Mouse (Mus musculus): ENCODE data around the gene Ccl5. TPM values are rescaled to one million over a fixed set of nuclear protein-coding genes. Genes with fewer than 3 reads are reported as not detected.
"Not testable (repeated sequence)": the region's sequence is repeated elsewhere in the genome, so short reads cannot be mapped to it uniquely, and the experiment has no call there.

Gene Ccl5
- polyA plus RNA-seq, 1 experiment from 2014 or later: not detected

GRCm38 (mm10) chr11:83551037-83551436 lies 20.7 kb upstream of the Ccl5 start:
- not testable (repeated sequence) for H3K9ac ChIP-seq (replicated peaks; ENCODE audit: low read depth, low read length); H3K36me3 ChIP-seq (ENCODE audit: control insufficient read depth, insufficient read depth, low read length); H3K9me3 ChIP-seq (ENCODE audit: control insufficient read depth, low read length); H3K4me2 ChIP-seq (ENCODE audit: low read depth, low read length); H3K4me3 ChIP-seq (ENCODE audit: low read depth, low read length); H3K27ac ChIP-seq (ENCODE audit: low read depth, low read length); H3K4me1 ChIP-seq (ENCODE audit: control insufficient read depth, insufficient read depth, low read length); H3K27me3 ChIP-seq (ENCODE audit: control insufficient read depth, insufficient read depth, low read length); ATAC-seq (ENCODE audit: low read depth)
- 89% methylated on average over 7 of the region's 7 CpGs for WGBS

GRCm38 (mm10) chr11:83550186-83550632 lies 19.9 kb upstream of the Ccl5 start:
- H3K4me3 ChIP-seq (ENCODE audit: low read depth, low read length): no peak overlapping the region
- no peak for ATAC-seq (ENCODE audit: low read depth)
- no peak overlapping the region for H3K4me2 ChIP-seq (ENCODE audit: low read depth, low read length)
- H3K4me1 ChIP-seq (ENCODE audit: control insufficient read depth, insufficient read depth, low read length): no peaks in the 10 kb centered on the region
- 95% methylated on average over 5 of the region's 5 CpGs for WGBS
- no peak overlapping the region for H3K27ac ChIP-seq (ENCODE audit: low read depth, low read length)
- no peaks in the 10 kb centered on the region for H3K36me3 ChIP-seq (ENCODE audit: control insufficient read depth, insufficient read depth, low read length)
- H3K27me3 ChIP-seq (ENCODE audit: control insufficient read depth, insufficient read depth, low read length): no peaks in the 10 kb centered on the region
- no peaks in the 10 kb centered on the region for H3K9me3 ChIP-seq (ENCODE audit: control insufficient read depth, low read length)
- H3K9ac ChIP-seq (replicated peaks; ENCODE audit: low read depth, low read length): no peak overlapping the region

- WGBS: 78% methylated on average over 3 of the region's 3 CpGs
- no peaks in the 10 kb centered on the region for H3K36me3 ChIP-seq (ENCODE audit: control insufficient read depth, insufficient read depth, low read length)
- H3K9ac ChIP-seq (replicated peaks; ENCODE audit: low read depth, low read length): no peak overlapping the region
- H3K9me3 ChIP-seq (ENCODE audit: control insufficient read depth, low read length): no peaks in the 10 kb centered on the region
- no peak for ATAC-seq (ENCODE audit: low read depth)
- H3K27me3 ChIP-seq (ENCODE audit: control insufficient read depth, insufficient read depth, low read length): no peaks in the 10 kb centered on the region
- no peak overlapping the region for H3K4me2 ChIP-seq (ENCODE audit: low read depth, low read length)
- H3K27ac ChIP-seq (ENCODE audit: low read depth, low read length): no peak overlapping the region
- H3K4me3 ChIP-seq (ENCODE audit: low read depth, low read length): no peak overlapping the region
- no peaks in the 10 kb centered on the region for H3K4me1 ChIP-seq (ENCODE audit: control insufficient read depth, insufficient read depth, low read length)
These were observed 13.9 kb upstream of the Ccl5 start for GRCm38 (mm10) chr11:83544214-83544613.

GRCm38 (mm10) chr11:83541415-83541814 lies 11.1 kb upstream of the Ccl5 start:
- no peaks in the 10 kb centered on the region for H3K4me1 ChIP-seq (ENCODE audit: control insufficient read depth, insufficient read depth, low read length)
- no peak overlapping the region for H3K4me3 ChIP-seq (ENCODE audit: low read depth, low read length)
- no peaks in the 10 kb centered on the region for H3K27me3 ChIP-seq (ENCODE audit: control insufficient read depth, insufficient read depth, low read length)
- no peak overlapping the region for H3K4me2 ChIP-seq (ENCODE audit: low read depth, low read length)
- H3K9me3 ChIP-seq (ENCODE audit: control insufficient read depth, low read length): no peaks in the 10 kb centered on the region
- H3K36me3 ChIP-seq (ENCODE audit: control insufficient read depth, insufficient read depth, low read length): no peaks in the 10 kb centered on the region
- H3K27ac ChIP-seq (ENCODE audit: low read depth, low read length): no peak overlapping the region
- 87% methylated on average over 3 of the region's 3 CpGs for WGBS
- H3K9ac ChIP-seq (replicated peaks; ENCODE audit: low read depth, low read length): no peak overlapping the region
- ATAC-seq (ENCODE audit: low read depth): no peak

GRCm38 (mm10) chr11:83540931-83541330 lies 10.6 kb upstream of the Ccl5 start:
- Histone ChIP-seq H3K27me3 (ENCODE audit: control insufficient read depth, insufficient read depth, low read length) (no peaks in the 10 kb centered on the region), H3K27ac (ENCODE audit: low read depth, low read length) (no peak overlapping the region), H3K9me3 (ENCODE audit: control insufficient read depth, low read length) (no peaks in the 10 kb centered on the region), H3K4me1 (ENCODE audit: control insufficient read depth, insufficient read depth, low read length) (no peaks in the 10 kb centered on the region), H3K36me3 (ENCODE audit: control insufficient read depth, insufficient read depth, low read length) (no peaks in the 10 kb centered on the region), H3K9ac (replicated peaks; ENCODE audit: low read depth, low read length) (no peak overlapping the region), H3K4me3 (ENCODE audit: low read depth, low read length) (no peak overlapping the region), H3K4me2 (ENCODE audit: low read depth, low read length) (no peak overlapping the region)
- 100% methylated on average over 2 of the region's 2 CpGs for WGBS
- no peak for ATAC-seq (ENCODE audit: low read depth)

- no peak overlapping the region for H3K4me3 ChIP-seq (ENCODE audit: low read depth, low read length)
- WGBS: 76% methylated on average over 3 of the region's 3 CpGs
- no peaks in the 10 kb centered on the region for H3K9me3 ChIP-seq (ENCODE audit: control insufficient read depth, low read length)
- no peaks in the 10 kb centered on the region for H3K27me3 ChIP-seq (ENCODE audit: control insufficient read depth, insufficient read depth, low read length)
- no peaks in the 10 kb centered on the region for H3K36me3 ChIP-seq (ENCODE audit: control insufficient read depth, insufficient read depth, low read length)
- H3K4me2 ChIP-seq (ENCODE audit: low read depth, low read length): no peak overlapping the region
- no peak overlapping the region for H3K27ac ChIP-seq (ENCODE audit: low read depth, low read length)
- H3K4me1 ChIP-seq (ENCODE audit: control insufficient read depth, insufficient read depth, low read length): no peaks in the 10 kb centered on the region
- no peak for ATAC-seq (ENCODE audit: low read depth)
- H3K9ac ChIP-seq (replicated peaks; ENCODE audit: low read depth, low read length): no peak overlapping the region
These were observed 8.5 kb upstream of the Ccl5 start for GRCm38 (mm10) chr11:83538705-83539314.

- no peaks in the 10 kb centered on the region for H3K4me1 ChIP-seq (ENCODE audit: control insufficient read depth, insufficient read depth, low read length)
- no peak overlapping the region for H3K4me3 ChIP-seq (ENCODE audit: low read depth, low read length)
- no peaks in the 10 kb centered on the region for H3K36me3 ChIP-seq (ENCODE audit: control insufficient read depth, insufficient read depth, low read length)
- no peak overlapping the region for H3K27ac ChIP-seq (ENCODE audit: low read depth, low read length)
- no peak overlapping the region for H3K4me2 ChIP-seq (ENCODE audit: low read depth, low read length)
- WGBS: 80% methylated on average over 3 of the region's 3 CpGs
- ATAC-seq (ENCODE audit: low read depth): no peak
- H3K27me3 ChIP-seq (ENCODE audit: control insufficient read depth, insufficient read depth, low read length): no peaks in the 10 kb centered on the region
- H3K9me3 ChIP-seq (ENCODE audit: control insufficient read depth, low read length): no peaks in the 10 kb centered on the region
- H3K9ac ChIP-seq (replicated peaks; ENCODE audit: low read depth, low read length): no peak overlapping the region
These were observed 6.5 kb upstream of the Ccl5 start for GRCm38 (mm10) chr11:83536831-83537230.

- H3K27me3 ChIP-seq (ENCODE audit: control insufficient read depth, insufficient read depth, low read length): no peaks in the 10 kb centered on the region
- no peaks in the 10 kb centered on the region for H3K36me3 ChIP-seq (ENCODE audit: control insufficient read depth, insufficient read depth, low read length)
- WGBS: 54% methylated on average over 13 of the region's 13 CpGs
- no peaks in the 10 kb centered on the region for H3K9me3 ChIP-seq (ENCODE audit: control insufficient read depth, low read length)
- no peak overlapping the region for H3K27ac ChIP-seq (ENCODE audit: low read depth, low read length)
- H3K4me2 ChIP-seq (ENCODE audit: low read depth, low read length): no peak overlapping the region
- no peak overlapping the region for H3K9ac ChIP-seq (replicated peaks; ENCODE audit: low read depth, low read length)
- H3K4me1 ChIP-seq (ENCODE audit: control insufficient read depth, insufficient read depth, low read length): no peaks in the 10 kb centered on the region
- ATAC-seq (ENCODE audit: low read depth): no peak
- H3K4me3 ChIP-seq (ENCODE audit: low read depth, low read length): no peak overlapping the region
These were observed 4.5 kb upstream of the Ccl5 start for GRCm38 (mm10) chr11:83534609-83535423.

- 89% methylated on average over 8 of the region's 8 CpGs for WGBS
- H3K9me3 ChIP-seq (ENCODE audit: control insufficient read depth, low read length): no peaks in the 10 kb centered on the region
- H3K4me3 ChIP-seq (ENCODE audit: low read depth, low read length): no peak overlapping the region
- H3K4me1 ChIP-seq (ENCODE audit: control insufficient read depth, insufficient read depth, low read length): no peaks in the 10 kb centered on the region
- no peak overlapping the region for H3K4me2 ChIP-seq (ENCODE audit: low read depth, low read length)
- H3K9ac ChIP-seq (replicated peaks; ENCODE audit: low read depth, low read length): no peak overlapping the region
- no peaks in the 10 kb centered on the region for H3K36me3 ChIP-seq (ENCODE audit: control insufficient read depth, insufficient read depth, low read length)
- no peaks in the 10 kb centered on the region for H3K27me3 ChIP-seq (ENCODE audit: control insufficient read depth, insufficient read depth, low read length)
- H3K27ac ChIP-seq (ENCODE audit: low read depth, low read length): no peak overlapping the region
- no peak for ATAC-seq (ENCODE audit: low read depth)
These were observed 3.8 kb upstream of the Ccl5 start for GRCm38 (mm10) chr11:83534143-83534542.

Measured in neural tube, embryonic 14.5 days (tissue).